27 mouse cellular contexts compared by ENCODE assay signal in the genomic region with DNA sequence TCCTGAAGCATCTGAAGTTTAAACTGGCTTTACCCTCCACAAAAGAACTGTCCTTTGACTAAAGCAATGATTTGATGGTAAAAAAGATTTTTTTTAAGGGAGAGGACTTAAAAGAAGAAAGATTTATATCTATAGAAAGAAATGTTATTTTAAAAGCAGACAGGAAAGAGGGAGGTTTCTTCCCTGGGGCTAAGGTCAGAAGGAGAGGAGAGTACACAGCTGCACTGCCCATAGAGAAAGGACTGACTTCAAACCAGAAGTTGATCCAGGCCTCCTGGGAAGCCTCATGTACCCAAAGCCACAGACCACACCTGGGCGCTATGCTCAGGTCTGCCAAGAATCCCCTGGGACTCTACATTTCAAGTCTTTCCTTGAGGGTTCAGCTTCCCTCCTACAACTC.
"Had no signal": no experiment of that assay in that cellular context is flagged by ENCODE, and none has a peak within 500 bp of the region (broad histone marks: within the 10 kb centered on the region; RNA-seq: fewer than 3 reads in every experiment).

No protein-coding gene starts in this region.

- DNase-seq: gastrocnemius, adult 2 months; gastrocnemius, postnatal 10 days; gastrocnemius, postnatal 25 days; heart, adult 2 months; heart, postnatal 10 days; heart, postnatal 4 days; kidney, adult 2 months; kidney, adult 9 months; kidney, postnatal 10 days; kidney, postnatal 4 days; liver; liver, embryonic 13.5 days had no signal

- H3K9me3 ChIP-seq: heart, embryonic 10.5 days; heart, embryonic 12.5 days; hindbrain, embryonic 10.5 days; hindbrain, embryonic 12.5 days; intestine, embryonic 15.5 days; limb, embryonic 10.5 days; limb, embryonic 12.5 days; liver, embryonic 13.5 days; liver, embryonic 15.5 days had no signal

- H3K4me3 ChIP-seq: gastrocnemius, adult 2 months; heart, adult 2 months; heart, embryonic 10.5 days; heart, embryonic 12.5 days; hindbrain, embryonic 10.5 days; hindbrain, embryonic 12.5 days; intestine, embryonic 15.5 days; layer of hippocampus, adult 2 months; left cerebral cortex, adult 2 months; limb, embryonic 10.5 days; limb, embryonic 12.5 days; liver, embryonic 13.5 days; liver, embryonic 15.5 days had no signal

- ATAC-seq: hindbrain, embryonic 16.5 days; inflammation-experienced regulatory T-cells, adult 6 months; intestine, embryonic 15.5 days; intestine, postnatal 0 days had no signal

- H3K4me2 ChIP-seq: heart, embryonic 12.5 days; hindbrain, embryonic 12.5 days; hindbrain, embryonic 14.5 days; intestine, embryonic 15.5 days; limb, embryonic 12.5 days; liver, embryonic 11.5 days; liver, embryonic 13.5 days; liver, embryonic 15.5 days had no signal

- H3K4me1 ChIP-seq: heart, embryonic 10.5 days; heart, embryonic 12.5 days; hindbrain, embryonic 10.5 days; hindbrain, embryonic 12.5 days; intestine, embryonic 15.5 days; limb, embryonic 12.5 days; liver, embryonic 13.5 days; liver, embryonic 15.5 days had no signal

- H3K9ac ChIP-seq: heart, embryonic 12.5 days; hindbrain, embryonic 12.5 days; hindbrain, embryonic 14.5 days; intestine, embryonic 15.5 days; limb, embryonic 12.5 days; liver, embryonic 13.5 days; liver, embryonic 15.5 days had no signal

- H3K27me3 ChIP-seq: heart, embryonic 12.5 days; hindbrain, embryonic 12.5 days; intestine, embryonic 15.5 days; limb, embryonic 12.5 days; liver, embryonic 13.5 days; liver, embryonic 15.5 days had no signal

- H3K36me3 ChIP-seq: heart, embryonic 10.5 days; heart, embryonic 12.5 days; hindbrain, embryonic 10.5 days; hindbrain, embryonic 12.5 days; intestine, embryonic 15.5 days; limb, embryonic 10.5 days; limb, embryonic 12.5 days; liver, embryonic 13.5 days; liver, embryonic 15.5 days had no signal

- H3K27ac ChIP-seq: gastrocnemius, adult 2 months; heart, adult 2 months; heart, embryonic 10.5 days; hindbrain, embryonic 10.5 days; hindbrain, embryonic 12.5 days; hindbrain, embryonic 14.5 days; intestine, embryonic 15.5 days; layer of hippocampus, adult 2 months; left cerebral cortex, adult 2 months; limb, embryonic 10.5 days; limb, embryonic 12.5 days; liver, embryonic 13.5 days; liver, embryonic 15.5 days had no signal
